Comparison of ENCODE assay signal across 14 mouse cellular contexts in genomic region chr19:45592916-45593315, GRCm38 (mm10). TPM values are rescaled to one million over a fixed set of nuclear protein-coding genes. Genes with fewer than 3 reads are reported as not detected.
DNase-seq lines count a peak whose midpoint lies in the region; ATAC-seq lines count a peak whose summit lies in the region.
"Had no signal": no experiment of that assay in that cellular context is flagged by ENCODE, and none has a peak within 500 bp of the region (broad histone marks: within the 10 kb centered on the region; RNA-seq: fewer than 3 reads in every experiment).

No protein-coding gene starts in this region.

- no peak for ATAC-seq in cerebellum, adult (ENCODE audit: insufficient number of reproducible peaks, low FRiP score, low TSS enrichment)
- ATAC-seq: forebrain, embryonic 14.5 days had no signal

- peak; percentile 41 for DNase-seq in cerebellum, adult 11 months
- DNase-seq in brain, adult 2 months (ENCODE audit: low read depth, low spot score) = peak; percentile 54
- peak; percentile 43 for DNase-seq in cerebellum, adult 8-10 months
- DNase-seq in cerebellum, postnatal 14 days = peak; percentile 70 to 76
- no peak for DNase-seq in lung, postnatal 36 days
- DNase-seq in layer of hippocampus, postnatal 14 days (ENCODE audit: low spot score in 2 of 2) = no peak
- no peak for DNase-seq in adrenal gland, adult 2 months
- DNase-seq: adrenal gland, postnatal 14 days; gastrocnemius, postnatal 36 days; heart, adult 11 months; heart, postnatal 36 days; kidney, adult 11 months had no signal

RNA-seq across cellular contexts. Expression of gene Gm17018, which starts 32.5 kb away (rescaled TPM):
- total RNA-seq in layer of hippocampus, postnatal 14 days (2021) = 10 to 100 TPM; 55.2 to 55.4 TPM
- 10 to 100 TPM; 29.0 to 38.0 TPM for total RNA-seq in adrenal gland, adult 2 months (2021)
- polyA plus RNA-seq in adrenal gland, adult 2 months (2012; rRNA removed) = 0.98 and 2.1 TPM in 2 replicates

RNA-seq across cellular contexts. Expression of gene Poll, which starts 32.6 kb away (rescaled TPM):
- 1 to 10 TPM; 7.5 to 8.0 TPM for total RNA-seq in layer of hippocampus, postnatal 14 days (2021)
- 10 to 100 TPM; 10.3 to 14.9 TPM for total RNA-seq in adrenal gland, adult 2 months (2021)
- polyA plus RNA-seq in adrenal gland, adult 2 months (2012; rRNA removed) = 11.3 and 11.9 TPM in 2 replicates

Comparison
In these comparisons a context has a peak if more than half of its experiments do, and no peak if none do; other contexts are left out.
1. DNase-seq: peak in cerebellum, adult 11 months (single experiment), brain, adult 2 months (single experiment), cerebellum, adult 8-10 months (single experiment) and cerebellum, postnatal 14 days (2 of 2); none in lung, postnatal 36 days (single experiment), layer of hippocampus, postnatal 14 days (0 of 2) and adrenal gland, adult 2 months (single experiment).